Mouse (Mus musculus) c-Kit-negative CD71-positive TER-119-positive erythroid progenitor cells, embryonic 14.5 days (primary cell): ENCODE data around the gene Fgg.

Source experiments
- DNase-seq: peaks from one replicate; pipeline ENCODE4 v3.0.0-alpha.2; 2013; ENCODE audit warnings: low read depth, low spot score

The Fgg gene

DNA sequence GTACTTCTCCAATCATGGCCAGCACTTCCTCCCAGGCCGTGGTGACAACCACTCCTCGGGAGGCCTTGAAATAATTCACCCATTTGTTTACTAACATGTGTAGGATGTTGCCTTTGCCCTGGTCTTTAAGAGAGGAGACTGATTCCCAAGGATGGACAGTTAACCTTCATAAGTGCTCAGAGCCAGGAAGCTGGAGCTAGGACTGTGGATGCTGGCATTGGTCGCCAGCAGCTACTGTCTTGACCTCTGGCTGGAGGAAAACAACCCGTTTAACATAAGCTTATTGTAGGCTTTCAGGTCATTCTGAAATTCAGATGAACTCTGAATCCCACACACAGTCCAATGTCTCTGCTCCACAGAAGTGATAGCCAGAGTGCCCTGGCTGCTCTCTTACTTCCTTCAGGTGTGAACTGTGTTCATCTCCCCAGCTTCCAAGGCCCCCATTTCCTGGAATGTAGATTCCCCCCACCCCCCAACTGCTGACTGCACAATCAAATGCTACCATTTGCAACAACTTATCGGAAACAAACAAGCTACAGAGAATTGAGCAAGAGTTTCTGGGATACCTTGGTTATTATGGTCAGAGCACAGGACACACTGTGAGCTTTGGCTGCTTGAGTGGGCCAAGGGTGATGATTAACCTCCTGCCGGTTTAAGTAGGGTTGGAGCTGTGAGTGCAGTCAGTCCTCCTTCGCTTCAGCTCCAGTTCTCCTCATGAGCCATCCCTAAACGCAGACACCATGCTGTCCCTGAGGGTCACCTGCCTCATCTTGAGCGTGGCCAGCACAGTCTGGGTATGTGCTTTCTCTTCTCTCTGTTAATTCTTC is 18.2 kb downstream of the Fgg start, which contains the start of gene Fga:
Fga (plus strand) TSS at position 602 of the 827 bp plus-strand sequence.
- no peak for DNase-seq

DNA sequence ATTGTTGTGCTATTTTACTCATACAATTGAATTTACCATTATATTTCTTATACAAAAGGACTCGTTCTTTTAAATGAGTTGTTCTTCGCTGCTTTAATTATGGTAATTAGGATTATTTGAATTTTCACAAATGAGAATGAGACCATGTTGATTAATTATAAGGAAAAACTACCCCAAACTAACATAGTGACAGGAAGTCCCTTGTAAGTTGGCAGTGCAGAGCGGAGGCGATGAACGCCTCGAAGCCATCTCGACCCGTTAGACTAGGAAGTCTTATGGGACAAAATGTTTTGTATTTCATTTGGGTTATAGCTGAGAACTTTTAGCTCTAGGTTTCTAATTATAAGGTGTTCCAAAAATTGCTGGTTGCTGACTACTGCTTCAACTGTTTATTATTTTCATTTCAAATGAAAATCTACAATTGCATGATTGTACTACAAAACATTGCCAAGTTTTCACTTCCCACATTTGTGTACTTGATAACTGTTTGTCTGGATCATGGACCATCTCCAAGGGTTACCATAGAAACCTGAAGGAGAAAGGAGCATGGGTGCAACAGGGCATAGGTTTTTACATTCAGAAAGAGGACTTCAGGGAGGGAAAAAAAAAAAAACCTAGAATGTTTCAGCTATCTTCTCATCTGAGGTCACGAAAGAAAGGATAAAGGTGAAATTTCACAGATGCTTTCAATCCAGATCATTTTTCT is 20.2 kb downstream of the Fgg start:
- no peak for DNase-seq

DNA sequence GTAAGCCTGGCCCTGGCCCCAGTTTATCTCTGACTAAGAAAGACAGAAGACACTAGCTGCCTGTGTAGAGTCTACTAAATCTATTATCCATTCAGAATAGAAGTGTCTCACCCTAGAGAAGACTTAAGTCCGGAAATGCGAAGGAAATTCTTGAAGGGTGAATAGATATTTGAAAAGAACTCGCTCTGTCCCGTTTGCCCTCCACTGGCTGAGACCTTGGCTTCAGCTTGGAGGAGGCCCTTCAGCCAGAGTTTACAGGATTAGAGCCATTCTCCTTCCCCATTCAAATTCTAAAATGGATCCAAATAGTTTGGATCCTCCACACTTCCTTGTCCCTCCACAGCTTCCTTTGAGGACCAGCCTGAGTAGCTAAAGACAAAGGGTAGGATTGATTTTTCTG is 22.8 kb downstream of the Fgg start:
- no peak for DNase-seq

DNA sequence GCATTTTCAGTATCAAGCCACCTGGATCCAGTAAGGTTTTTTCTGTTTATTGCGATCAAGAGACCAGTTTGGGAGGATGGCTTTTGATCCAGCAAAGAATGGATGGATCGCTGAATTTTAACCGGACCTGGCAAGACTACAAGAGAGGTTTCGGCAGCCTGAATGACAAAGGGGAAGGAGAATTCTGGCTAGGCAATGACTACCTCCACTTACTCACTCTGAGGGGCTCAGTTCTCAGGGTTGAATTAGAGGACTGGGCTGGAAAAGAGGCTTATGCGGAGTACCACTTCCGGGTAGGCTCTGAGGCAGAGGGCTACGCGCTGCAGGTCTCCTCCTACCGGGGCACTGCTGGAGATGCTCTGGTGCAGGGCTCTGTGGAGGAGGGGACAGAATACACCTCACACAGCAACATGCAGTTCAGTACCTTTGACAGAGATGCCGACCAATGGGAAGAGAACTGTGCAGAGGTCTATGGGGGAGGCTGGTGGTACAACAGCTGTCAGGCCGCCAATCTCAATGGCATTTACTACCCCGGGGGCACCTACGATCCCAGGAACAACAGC is 25.3 kb downstream of the Fgg start:
- DNase-seq, result no peak

DNA sequence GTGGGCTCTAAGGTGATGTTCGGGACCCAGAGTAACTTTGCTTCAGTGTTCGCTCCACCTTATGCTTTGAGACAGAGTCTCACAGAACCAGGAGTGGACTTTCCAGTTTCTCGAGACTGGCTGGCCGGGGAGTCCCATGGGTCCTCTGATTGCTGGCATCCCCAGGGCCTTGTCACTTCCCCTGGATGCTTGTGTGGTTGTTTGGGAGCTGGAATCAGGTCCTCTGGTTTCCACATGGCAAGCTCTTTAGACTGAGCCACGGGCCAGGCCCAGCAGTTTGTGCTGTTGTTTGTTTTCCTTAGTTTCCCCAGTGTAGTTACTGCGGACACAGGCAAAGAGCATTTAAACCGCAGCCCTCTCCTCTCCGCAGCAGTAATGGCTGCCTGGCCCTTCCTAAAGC is 26.3 kb downstream of the Fgg start:
- no peak for DNase-seq

DNA sequence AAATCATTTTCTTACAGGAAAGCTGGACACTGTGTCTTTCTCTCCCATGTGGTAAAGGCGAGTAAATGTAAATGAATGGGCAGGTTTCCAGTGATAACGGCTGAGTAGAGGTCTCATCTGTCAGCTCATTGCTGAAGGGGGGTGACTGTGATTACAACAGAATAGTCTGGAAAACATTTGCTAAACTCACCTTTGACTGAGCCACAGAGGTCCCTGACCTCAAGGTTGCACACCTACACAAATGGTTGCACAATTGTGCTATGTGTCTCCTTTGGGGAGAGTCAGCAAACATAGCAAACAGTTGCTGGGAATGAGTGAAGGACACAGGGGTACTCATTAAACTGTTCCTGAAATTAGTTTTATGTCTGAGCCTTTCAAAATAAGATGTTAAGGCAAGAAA is 31.3 kb downstream of the Fgg start:
- no peak for DNase-seq

DNA sequence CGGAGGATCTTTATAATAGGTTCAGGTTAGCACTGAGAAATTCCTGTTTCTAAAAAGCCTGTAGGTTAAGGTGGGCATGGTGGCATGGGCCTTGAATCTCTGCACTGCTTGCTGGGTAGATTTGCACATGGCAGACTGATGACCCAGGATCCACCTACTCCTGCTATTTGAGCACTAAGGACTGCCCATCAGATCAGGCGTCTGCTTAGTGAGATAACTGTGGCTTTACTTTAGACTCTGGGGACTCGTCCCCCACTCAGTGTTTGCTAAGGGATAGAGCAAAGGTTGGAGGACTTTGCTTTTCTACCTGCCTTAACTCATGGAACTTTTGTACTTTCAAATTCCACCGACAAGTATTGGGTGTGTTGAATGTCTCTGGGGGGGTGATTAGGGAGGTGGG is 32.1 kb downstream of the Fgg start:
- no peak for DNase-seq

DNA sequence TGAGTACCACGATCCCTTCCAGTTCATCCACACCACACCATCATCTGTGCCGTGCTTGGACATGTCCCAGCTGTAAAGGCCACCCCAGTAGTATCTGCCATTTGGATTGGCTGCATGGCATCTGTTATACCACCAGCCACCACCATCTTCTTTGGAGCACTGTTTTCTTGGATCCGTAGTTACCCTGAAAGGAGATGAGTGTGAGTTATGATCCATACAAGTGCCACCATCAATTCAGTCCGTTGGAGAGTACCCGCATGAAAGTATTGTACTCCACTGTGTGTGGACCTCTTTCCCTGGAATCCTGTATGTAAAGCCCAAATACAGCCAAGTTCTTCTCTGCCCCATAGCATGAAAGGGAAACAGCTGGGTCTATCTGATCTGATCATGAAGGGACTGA is 34.9 kb downstream of the Fgg start:
- DNase-seq, result no peak

DNA sequence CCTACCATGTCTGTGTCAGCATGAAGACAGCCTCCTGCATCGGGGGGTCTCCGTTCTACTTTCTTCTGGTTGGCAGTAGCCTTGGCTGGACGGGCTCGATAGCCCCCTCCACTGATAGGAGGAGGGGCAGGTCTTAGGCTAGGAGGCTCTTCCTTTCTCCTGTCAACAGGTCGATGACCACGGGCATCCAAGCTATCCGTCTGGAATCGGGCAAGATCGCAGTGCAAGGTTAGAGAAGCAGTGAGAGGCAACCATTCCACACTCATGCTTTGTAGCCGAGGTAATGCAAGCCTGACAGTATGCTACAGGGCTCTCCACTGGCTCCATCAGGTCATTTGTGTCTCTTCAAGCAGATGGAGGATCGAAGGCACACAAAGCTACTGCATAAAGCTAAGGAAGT is 39.1 kb downstream of the Fgg start:
- no peak for DNase-seq

DNA sequence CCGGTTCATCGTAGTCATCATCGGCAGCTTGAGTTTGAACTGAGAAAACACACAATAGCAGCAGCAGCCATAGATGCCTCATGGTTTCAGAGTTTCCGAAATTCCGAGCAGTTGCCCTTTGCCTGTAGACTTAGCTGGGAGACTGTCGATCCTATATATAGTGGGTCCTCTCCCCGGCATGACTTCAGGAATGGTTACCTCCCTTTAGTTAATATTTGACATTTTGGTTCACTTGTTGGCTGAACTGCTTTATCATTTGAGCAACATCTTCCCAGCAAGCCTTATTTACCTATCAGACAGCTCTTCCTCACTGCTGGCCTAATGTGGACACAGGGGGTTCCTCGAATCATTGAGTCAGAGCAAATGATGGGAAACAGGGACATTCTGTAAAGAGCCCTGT is 42.2 kb downstream of the Fgg start, which contains the start of gene Fgb:
Fgb (minus strand) TSS at position 184 of the 400 bp plus-strand sequence.
- DNase-seq, result no peak

DNA sequence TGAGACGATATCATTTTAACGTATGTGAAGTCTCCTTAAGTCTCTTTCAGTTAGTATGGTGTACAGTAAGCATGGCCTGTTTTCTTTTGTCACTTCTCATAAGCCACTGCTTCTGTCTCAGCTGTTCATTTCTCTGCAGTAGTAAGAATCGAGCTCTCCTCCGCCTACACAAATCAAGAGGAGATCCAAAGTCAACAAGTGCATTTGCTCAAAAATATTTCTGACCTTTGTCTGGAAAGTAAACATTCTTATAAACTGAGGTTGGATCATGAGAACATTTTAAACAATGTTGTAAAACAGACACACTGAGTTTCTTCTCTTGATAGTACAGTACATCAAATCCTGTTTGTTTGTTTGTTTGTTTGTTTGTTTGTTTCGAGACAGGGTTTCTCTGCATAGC is 43.1 kb downstream of the Fgg start:
- no peak for DNase-seq

DNA sequence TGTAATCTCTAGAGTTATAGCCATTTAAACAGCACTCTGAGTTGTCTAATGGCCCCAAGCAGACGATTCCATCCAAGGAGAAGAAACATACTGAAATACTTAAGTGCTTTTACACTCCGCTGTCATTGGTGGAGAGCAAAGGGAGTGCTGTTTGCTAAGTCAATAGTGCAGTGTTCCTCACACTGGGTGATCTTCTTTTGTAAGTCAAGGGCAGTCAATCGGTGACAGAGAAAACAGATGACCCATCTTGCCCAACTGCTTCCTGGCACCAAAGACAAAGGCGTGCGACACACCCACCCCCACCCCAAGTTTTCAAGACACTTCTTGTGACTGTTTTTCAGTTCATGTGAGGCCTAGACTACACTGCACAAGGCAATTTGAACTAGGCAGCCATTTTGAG is 44.6 kb downstream of the Fgg start:
- no peak for DNase-seq

DNA sequence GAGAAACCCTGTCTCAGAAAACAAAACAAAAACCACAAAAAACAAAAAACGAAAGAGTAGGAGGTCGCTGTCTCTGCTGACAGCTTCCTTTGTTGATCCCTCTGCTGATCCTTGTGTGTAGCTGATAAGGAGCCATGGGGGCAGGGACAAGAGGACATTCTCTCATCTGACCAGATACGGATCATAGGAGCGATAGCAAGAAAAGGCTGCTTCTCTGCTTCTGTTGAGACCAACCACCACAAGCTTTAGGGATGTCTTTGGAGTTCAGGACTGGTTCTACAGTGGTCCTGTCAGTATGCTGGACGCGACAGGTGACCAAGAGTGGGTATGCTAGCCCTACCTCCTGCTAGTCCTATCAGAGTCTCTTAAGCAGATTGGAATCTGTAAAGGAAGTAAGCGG is 45.6 kb downstream of the Fgg start:
- DNase-seq, result no peak

DNA sequence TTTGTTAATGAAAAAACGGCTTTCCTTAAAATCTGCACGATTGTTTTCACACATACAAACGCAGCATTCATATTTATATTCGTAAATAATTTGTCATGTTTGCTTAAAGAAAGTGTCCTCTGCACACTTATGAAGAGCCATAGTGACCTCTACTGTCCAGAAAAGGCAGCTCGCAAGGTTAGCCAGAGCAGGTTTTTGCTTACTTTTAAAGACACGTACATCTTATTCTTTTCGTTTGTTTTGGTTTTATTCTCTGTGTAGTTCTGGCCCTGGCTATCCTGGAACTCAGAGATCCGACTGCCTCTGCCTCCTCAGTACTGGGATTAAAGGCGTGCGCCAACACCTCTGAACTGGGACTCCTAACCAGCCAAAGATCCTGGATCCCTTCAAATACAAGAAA is 46.2 kb downstream of the Fgg start:
- no peak for DNase-seq

DNA sequence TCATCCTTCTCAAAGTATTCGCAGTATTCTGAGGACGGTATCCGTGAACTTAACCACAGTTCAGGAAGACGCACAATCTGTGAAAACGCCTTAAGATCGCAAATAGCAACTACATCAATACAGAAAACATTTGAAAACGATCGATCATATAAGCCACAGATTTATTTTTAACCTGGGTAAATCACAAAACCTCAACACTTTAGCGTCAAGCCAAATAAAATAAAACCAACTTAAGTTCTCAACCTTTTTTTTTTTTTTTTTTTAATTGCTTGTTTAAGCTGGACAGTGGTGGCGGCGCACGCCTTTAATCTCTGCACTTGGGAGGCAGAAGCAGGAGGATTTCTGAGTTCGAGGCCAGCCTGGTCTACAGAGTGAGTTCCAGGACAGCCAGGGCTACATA is 47.2 kb downstream of the Fgg start:
- no peak for DNase-seq

DNA sequence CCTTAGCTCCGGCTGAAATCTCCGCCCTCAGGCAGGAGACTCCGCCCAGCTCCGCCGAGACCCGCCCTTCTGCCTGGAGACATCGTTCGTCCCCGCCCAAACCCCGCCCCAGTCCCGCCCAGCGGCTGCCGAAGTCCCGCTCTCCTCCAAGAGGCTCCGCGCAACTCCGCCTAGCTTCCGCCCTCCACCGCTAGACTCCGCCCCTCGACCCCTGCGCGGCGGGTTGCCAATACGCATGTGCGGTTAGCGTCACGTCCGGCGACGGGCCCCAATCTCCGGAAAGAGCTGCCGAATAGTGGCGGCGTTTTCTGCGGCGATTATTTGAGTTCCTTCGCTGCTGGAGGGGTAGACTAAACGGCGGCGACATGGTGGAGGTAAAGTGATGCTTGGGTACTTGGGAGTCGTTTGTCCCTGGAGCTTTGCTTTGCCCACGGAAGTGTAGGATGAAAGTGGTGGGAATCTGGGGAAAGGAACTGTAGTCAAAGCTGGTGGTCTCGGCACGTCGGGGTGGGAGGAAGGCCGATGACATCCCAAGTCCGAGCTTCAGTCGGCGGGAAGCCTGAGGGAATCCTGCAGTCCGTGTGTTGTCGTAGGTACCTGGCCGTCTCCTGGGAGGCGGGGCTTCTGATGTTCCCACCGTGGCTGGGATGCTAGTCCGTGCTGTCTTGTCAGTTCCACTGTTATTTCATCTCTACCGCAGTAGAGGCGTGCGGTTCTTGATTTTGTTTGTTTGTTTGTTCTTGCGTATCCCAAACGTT is 47.9 kb downstream of the Fgg start, which contains the start of gene Plrg1:
Plrg1 (plus strand) TSS at position 242 of the 758 bp plus-strand sequence.
- DNase-seq, result peak; percentile 95

DNA sequence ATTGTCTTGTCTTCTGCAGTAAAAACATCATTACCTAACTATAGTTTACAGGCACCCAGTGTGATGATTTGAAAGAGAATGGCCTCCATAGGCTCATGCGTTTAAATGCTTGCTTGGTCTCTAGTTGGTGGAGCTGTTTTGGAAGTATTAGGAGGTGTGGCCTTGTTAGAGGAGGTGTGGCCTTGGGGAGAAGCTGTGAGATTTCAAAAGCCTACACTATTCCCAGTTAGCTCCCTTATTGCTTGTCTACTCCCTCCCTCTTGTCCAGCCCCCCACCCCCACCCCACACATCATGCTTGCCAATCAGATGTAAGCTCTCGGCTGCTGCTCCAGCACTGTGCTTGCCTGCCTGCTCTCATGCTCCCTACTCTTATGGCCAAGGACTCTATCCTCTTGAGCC is 49.5 kb downstream of the Fgg start:
- DNase-seq, result no peak
